Mouse (Mus musculus): Measurements from ENCODE around the gene Bean1. TPM values are rescaled to one million over a fixed set of nuclear protein-coding genes. Genes with fewer than 3 reads are reported as not detected.

Gene Bean1
- total RNA-seq, 1 experiment from 2014 or later, result 7.1 TPM

DNA sequence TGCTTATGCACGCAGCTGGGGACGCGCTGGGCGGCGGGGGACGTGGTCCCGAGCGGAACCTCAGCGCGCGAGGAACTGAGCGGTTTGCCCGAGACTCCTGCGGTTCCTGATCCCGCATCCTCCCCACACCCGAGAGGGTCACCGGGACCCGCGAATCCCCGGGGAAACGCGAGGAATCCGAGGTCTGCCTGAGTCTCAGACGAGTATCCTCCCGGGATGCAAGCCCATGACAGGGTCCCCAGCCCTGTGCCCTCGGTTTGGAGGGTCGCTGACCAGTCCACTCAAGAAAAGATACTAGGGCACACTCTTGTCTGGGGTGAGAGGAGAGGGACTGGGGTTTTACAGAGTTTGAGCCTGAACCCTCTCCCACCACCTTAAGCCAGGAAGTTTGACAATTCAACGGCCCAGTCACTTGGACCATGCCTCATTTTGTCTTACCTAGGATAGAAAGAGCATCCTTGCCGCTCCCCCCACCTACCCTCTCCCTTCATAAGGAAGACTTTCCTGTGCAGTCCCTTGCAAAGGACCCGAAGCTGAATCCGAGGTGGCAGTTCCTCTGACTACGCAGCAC, 893 bp downstream of the Bean1 start:
- no peak for DNase-seq

DNA sequence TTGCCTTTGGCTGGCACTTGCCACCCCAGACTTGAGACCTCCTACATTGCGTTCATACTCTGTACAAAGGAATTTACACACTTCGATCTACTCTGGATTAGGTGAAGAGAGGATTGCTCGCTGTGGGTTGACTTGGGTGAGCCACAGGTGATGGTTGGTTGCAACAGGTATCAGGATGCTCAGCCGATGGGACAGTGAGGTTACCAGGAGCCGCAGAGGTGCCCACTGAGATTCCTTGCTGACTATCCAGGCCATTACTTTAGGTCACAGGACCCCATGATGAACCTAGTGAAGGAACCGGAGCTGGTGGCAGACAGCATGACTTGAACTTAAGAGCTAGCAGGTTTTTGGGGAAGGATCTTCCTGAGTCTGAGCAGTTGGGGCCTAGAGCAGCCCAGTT, 2.2 kb downstream of the Bean1 start:
- no peak for DNase-seq

DNA sequence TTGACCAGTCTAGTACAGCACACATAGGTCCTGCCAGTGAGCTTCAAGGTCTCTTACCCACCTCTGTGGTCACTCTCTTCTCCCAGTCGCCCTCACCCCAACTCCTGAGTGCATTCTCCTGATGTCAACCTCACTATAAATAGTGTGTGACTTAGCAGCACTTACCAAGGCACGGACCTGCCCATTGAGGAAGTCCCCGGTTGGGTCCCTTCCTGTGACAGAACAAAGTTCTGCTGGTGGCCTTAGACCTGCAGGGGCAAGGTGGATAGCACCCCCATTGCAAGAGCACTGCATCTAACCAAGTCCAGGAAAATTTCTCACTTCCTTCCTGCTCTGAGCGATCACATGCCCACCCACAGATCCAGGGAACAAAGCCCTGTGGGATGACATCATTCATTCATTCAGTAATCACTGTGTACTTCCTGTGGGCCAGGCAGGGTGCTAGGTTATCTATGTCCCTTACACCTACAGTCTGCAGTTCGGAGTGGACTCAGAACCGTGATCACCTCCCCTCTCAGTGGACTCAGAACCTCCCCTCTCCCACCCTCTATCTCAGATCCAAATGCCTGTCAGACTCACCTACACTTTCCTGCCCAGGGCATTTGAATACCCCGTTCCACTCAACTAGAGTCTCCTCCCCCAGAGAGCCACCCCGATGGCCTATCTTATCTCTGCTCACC, 5.7 kb downstream of the Bean1 start:
- no peak for DNase-seq

DNA sequence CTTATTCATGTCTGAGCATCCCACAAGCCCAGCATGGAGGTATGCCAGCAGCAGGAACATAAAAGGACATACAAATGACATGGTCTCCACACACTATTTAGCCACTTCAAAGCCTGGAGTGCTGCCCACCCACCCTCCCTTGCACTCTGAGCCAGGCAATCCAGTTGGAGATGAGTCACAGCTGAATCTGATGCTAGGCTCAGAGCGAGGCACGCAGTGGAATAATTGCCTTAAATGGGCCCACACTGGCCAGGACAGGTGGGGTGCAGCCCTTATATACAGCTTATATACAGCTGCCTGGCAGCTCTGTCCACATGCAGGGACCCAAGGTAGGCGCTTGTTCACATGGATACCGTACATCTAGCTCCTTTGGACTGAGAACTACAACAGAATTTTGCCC, 6.8 kb downstream of the Bean1 start:
- peak; percentile 24 for DNase-seq

DNA sequence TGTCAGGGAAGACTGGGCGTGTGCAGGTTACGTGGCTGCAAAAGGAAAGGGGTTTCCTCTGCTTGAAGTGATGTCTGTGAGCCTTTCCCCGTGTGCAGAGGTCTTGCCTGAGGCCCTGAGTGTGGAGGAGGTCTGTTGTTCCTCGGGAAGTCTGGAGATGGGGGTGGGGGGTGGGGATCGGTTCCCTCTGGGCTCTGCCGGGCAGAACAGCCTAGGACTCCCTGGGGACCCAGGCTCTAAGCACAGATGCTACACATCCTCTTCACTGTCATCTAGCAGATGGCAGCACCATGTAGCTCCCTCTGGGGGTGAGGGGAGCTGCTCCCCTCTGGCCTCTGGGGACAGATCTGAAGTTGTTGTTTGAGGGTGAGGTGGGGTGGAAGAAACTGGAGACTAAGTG, 14.7 kb downstream of the Bean1 start:
- DNase-seq, result no peak

DNA sequence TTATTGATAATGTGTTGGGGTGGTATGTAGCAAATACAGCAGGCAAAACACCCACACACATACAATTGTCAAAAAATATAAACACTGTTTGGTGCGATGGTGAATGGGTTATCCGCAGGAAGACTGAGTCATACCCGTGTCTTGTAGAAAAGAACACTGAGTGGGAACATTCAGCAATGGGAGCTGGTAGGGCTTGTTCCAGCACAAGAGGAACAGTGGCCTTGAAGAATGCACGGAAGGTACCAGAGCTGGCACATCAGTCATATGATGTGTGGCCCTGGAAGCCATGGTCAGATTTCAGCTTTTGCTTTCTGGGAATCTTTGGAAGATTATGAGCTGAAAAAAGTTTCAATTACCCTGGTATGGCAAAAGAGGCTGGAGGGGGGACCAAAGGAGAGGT, 16.6 kb downstream of the Bean1 start:
- DNase-seq, result no peak

DNA sequence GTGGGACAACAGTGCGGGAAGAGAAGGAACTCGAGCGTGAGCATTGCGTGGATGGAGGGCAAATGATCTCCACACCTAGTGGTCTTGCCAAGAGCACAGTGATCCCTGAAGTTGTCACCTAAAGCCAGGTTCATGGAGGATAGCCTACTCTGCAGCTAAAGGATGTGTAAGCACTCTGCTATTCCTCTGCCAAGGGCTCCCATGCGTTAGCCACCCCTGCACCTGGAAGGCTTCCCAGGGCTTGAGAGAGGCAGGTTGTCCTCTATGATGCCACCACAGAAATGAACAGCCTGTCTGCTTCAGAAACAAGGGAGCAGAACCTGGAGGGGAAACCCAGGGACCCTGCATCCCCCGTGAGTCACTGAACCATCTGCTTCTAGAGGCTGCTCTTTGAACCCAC, 17.4 kb downstream of the Bean1 start:
- DNase-seq, result no peak

DNA sequence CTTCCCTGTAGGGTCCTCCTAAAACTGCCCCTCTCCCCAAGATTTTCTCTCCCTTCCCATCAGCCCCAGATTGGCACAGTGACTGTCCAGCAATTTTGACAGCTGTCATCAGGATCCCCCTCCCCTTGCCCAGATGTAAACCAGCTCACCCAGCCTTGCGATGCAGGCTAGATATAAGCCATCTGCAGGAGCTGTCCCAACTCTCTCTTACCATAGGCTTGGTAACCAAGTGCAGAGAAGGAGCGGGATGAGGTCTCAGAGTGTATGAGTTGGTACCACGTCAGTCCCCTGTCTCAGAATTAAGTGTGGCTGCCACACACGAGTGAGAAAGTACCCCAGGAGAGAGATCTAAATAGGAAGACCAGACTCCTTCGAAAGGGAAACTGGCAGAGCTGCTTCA, 18.2 kb downstream of the Bean1 start:
- DNase-seq, result no peak

DNA sequence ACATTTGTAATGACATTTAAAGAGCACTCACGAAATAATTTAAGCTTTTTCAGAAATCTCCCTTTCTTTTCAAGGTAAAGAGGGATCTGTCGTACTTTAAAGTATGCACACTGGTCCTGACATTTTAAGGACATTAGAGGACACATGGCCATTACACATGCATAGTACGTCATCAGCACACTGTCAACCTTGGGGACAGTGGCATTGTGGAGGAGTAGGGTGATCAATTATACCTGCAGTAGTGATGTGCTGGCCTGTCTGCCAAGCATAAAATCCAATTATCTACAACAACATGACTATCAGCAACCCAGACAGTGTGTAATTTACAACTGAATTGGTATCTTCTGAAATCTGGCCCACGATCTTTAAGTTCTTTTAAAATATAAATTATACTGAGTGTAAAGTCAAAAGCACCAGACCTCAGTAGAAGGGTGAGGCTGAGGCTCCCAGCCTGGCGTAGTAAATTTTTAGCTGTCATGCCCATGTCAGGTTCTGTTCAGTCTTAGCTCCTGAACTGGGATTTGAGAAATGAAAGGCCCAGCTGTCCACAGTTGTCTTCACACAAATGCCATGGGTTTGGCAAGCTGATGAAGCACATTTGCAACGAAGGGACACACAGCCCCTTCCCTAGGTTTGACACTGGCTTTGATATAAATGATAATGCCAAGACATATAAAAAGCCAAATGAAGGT, 20.7 kb downstream of the Bean1 start:
- DNase-seq, result peak; percentile 39

DNA sequence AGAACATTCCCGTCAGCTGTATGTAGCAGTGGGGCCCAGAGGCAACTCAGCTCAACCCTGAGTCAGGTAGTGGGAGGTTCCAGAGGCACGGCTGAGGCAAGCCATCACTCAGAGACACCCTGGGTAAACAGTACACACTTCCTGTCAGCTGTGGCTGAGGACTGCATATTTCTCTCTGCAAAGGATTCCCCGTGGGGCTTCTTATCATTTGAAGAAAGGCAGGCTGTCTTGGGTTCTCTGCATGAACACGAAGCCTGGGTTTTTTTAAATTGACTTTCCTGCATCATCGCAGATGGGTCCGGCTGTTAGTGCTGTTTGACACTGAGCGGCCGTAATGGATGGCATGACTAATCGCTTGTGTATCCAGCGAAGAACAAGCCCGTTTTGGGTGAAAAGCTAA, 21.3 kb downstream of the Bean1 start:
- peak; percentile 60 for DNase-seq

DNA sequence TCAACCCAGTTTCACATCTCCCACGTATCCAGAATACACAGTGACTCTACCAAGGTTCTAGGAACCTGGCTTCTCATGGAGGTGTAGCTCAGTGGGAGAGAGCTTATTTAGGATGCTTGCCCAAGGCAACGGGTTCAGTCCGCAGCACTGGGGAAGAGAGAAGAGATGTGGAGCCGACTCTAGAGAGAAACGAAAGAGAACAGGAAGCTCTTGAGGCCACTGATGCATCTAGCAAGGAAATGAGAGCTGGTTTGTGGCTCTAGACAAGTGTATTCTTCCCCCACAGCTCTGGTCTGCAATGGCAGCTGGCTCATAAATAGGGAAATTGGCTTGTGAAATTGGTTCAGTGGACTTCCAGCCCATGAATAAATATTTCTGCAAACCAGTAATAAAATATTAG, 29.6 kb downstream of the Bean1 start:
- no peak for DNase-seq

DNA sequence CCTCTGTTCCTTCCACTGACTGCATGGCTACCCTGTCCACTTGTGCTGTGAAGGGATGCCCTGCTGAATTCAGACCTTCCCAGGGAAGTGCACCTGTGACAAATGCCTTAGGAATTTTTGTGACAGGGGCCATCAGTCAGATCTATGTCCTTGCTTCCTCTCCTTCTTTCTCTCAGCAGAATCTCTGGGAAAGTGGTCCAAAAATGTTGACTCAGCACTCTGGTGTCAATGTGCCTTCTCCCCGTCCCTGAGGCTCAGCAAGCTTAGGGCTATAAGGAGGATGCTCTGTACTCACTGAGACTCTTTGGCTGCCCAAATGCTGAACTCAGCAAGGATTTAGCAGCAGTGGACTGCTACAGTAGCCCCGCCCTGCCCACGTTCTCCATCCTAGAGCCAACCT, 31.4 kb downstream of the Bean1 start:
- no peak for DNase-seq

DNA sequence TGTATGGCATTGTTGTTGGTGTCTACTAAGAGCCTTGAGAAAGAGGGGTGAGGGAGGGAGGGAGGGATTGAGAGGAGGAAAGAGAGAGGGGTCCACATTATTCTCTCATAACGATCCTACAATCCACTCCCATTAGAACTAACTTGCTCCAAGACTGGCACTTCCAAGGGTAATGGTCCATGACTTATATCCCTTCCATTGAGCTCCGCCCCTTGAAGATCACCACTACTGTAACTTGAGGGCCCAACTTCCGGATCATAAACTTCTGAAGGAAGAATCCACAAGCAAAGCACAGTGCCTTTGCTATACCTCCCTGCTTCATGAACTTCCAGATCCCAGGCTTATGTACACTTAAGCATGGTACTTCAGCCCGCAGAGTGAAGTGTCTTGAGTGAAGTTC, 32.1 kb downstream of the Bean1 start:
- no peak for DNase-seq

DNA sequence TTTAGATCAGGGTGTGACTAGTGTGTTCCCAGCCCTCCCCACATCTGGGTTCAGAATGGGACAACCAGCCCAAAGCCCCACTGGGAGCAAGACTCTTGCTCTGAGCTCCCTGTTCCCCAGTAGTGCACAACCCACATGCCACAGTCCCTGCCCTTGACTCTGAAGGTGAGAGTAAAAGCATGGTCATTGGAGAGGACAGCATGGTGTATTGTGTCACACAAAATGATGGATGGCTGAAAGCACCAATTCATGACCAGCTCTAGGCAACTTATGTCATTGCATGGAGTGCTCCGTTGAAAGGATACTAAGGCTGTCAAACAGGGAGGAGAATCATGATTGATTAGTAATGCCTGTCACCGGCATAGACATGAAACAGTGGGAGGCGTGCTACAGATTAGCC, 35.0 kb downstream of the Bean1 start:
- DNase-seq, result peak; percentile 33

DNA sequence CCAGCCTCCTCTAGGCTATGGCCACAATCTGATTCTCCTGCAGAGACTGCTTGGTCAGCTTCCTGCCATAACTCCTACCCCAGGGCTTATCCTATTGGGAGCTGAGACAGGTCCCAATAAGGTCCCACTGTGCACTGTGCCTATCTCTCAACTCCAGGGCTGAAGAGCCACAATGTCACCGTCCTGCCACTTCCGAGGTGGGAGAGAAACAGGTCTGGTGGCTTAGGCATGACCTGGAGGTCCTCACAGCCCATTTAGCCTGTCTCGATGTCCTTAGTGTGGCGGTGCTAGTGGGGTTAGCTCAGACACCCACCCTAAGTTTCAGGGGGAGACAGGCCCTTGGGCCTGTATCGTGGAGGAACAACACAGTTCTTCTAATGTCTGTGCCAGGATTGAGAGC, 47.4 kb downstream of the Bean1 start:
- no peak for DNase-seq

DNA sequence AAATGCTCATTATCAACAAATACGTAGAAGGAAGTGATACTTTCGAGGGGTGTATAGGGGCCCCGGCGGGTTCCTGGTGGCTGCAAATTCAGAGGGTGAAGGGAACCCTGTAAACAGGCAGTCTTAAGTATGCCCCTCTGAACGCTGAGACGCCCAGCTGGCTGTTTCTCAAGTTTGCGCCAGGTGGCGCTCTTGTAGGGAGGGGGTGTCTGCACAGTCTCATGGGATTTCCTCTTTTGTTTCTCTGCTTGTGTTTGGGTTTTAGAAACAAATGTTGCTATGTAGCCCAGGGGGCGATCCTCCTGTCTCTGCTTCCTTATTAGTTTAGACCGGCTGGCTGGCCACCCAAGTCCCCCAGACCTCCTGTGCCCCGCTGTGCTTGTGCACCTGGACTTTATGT, 48.8 kb downstream of the Bean1 start:
- DNase-seq, result peak; percentile 77

DNA sequence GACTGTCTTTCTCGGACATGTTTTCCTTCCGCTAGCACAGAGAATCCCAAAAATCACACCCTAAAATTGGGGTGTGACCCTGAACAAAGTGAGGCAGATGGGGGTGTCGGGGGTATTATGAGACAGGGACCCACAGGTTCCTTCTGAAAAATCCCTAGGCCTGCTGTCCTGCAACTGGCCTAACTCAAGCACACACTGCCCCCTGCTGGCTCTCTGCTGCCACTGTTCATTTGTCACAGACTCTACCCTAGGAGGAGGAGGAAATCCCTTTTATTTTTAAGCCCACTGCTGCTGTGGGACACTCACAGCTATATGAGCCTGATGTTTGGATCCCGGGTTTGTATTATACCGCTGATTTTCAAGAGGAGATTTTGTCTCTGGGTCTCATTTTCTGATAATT, 49.6 kb downstream of the Bean1 start:
- DNase-seq, result peak; percentile 87

DNA sequence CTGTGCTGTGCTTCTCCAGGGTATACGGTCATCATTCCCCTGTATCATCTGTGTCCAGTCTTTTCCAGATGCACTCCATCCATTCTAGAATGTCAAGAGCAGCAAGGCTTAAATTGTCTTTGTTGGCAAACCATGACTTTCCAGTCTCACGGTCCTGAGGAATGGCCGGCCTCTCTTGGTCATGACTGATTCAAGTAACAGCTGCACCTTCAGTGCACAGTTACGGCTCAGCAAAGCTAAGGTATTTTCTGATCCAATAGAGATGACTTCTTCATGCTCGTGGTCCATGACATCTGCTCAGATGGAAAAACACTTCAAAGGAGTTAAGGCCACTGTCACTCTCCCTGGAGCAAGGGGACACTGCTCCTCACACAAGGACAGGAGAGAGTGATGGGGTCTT, 56.8 kb downstream of the Bean1 start:
- no peak for DNase-seq

DNA sequence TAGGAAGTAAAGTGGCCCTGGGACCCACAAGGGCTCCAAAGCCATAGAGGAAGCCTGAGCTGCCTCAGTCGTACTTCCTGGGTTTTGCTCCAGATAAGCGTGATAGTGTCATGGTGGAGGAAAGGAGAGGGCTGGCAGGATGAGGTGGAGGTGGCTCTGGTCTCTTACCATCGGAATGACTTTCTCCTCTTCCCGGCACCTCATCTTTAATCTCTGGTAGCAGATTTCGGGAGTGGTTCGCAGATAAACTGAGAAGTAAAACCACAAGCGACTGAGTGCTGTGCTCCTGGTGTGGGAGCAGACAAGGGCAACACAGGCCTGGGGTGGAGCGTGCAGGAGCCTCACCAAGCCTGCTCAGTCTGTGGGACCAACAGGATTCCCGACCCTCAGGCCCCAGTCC, 60.1 kb downstream of the Bean1 start:
- DNase-seq, result peak; percentile 2

DNA sequence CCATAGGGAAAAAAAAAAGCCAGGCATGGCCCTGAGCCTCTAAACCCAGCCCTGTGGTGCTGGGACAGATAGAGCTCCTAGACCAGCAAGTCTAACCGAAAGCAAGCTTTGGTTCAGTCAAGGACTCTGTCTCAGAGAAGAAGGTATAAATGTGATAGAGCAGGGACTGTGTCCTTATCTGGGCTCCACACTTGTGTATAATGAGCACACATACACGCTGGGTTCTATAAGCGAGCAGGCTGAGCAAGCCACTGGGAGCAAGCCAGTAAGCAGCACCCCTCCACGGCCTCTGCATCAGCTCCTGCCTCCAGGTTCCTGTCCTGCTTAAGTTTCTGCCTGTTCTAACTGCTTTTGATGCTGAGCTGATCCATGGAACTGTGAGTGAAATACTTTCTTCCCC, 61.8 kb downstream of the Bean1 start:
- no peak for DNase-seq

DNA sequence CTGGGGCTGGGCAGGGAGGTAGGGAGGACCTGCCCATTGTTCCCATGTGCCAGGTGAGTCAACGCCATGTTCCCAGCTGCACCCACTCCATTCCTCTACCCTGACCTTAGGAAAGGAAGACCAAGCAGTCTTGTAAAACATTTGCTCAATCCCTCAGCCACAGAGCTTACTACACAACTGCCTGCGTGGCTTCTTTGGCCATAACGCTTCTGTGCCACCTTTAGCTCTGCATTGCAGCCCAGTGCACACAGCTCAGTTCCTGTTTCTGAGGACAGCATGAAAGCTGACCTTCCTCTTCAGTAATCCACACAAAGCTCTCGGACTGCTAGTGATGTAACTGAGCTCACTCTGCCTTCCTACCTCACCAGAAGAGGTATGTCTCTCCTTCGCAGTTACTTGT, 62.7 kb downstream of the Bean1 start:
- DNase-seq, result no peak

DNA sequence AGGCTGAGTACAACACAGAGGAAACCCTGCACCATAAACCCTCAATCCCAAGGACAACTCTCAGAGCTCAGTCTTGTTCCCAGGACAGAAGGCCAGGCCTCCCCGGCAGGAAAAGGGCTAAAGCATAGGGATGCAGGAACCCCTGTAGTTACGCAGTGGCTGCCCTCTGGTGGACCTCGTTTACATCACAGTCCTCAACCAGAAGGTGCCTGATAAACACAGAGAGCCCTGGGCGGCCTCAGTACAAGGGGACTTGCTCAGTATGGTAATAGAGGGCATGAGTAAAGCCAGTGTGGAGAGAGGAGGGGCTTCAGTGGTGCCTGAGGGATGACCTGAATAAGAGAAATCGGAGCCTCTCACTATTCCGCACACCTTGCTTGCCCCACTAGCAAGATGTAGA, 64.3 kb downstream of the Bean1 start:
- DNase-seq, result peak; percentile 54

DNA sequence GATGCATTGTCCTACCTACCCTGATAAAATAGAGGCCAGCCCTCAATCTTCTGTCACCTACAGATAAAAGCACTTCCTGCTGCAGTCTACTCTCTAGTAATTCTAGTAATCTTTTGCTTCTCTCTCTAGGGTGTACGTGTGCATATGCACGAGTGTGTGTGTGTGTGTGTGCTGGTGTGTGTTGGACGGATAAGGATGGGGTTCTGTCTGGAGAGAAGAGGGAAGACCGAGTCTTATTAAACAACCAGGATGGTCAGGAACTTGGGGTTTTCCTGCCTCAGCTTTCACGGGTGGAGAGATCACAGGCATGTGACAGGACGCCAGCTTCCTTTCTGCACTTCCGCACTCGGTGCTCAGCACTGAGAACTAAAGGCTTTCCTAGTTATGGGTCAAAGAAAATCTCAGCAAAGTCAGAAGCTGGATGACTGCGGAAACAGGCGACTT, 69.2 kb downstream of the Bean1 start:
- no peak for DNase-seq

DNA sequence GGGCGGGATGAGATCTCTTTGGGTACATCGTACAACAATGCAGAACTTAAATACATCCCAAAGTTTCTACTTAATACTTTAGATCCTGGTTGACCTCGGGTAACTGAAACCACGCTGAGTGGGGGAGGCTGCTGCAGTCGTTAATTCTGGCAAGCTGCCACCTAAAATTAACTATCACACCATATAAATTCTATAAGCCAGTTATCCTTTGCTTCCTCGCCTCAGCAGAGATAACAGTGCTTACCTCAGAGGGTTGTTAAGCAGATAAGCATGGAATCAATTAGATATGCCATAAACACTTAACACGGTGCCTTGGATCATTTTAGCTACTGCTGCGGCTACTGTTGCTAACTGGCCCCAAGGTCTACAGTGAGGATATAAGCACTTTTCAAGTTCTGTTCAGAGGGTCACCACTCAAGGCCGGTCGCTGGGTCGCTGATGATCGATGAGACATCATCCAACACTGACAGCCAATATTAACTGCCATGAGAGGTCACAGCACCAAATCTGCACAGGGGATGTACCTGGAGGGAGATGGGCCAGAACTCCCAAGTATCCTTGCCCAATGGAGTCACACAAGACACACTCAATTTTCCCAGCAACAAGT, 71.9 kb downstream of the Bean1 start:
- DNase-seq, result no peak

All from adrenal gland, postnatal 14 days (tissue).